18 mouse cellular contexts compared by ENCODE assay signal in genomic region chr12:99462302-99462701, GRCm38 (mm10).
"Had no signal": no experiment of that assay in that cellular context is flagged by ENCODE, and none has a peak within 500 bp of the region (broad histone marks: within the 10 kb centered on the region; RNA-seq: fewer than 3 reads in every experiment).

No protein-coding gene starts in this region.

- H3K36me3 ChIP-seq: limb, embryonic 12.5 days; limb, embryonic 15.5 days; midbrain, embryonic 13.5 days; neural tube, embryonic 12.5 days had no signal

- ATAC-seq: liver, postnatal 0 days; lung, postnatal 0 days; midbrain, embryonic 13.5 days; midbrain, embryonic 16.5 days had no signal

- H3K27me3 ChIP-seq: limb, embryonic 12.5 days; limb, embryonic 15.5 days; midbrain, embryonic 13.5 days; neural tube, embryonic 12.5 days had no signal

- H3K9me3 ChIP-seq: limb, embryonic 12.5 days; limb, embryonic 15.5 days; megakaryocyte, embryonic 14.5 days; midbrain, embryonic 10.5 days; midbrain, embryonic 13.5 days; neural tube, embryonic 12.5 days had no signal

- H3K27ac ChIP-seq: limb, embryonic 12.5 days; limb, embryonic 15.5 days; liver, embryonic 14.5 days; midbrain, embryonic 10.5 days; midbrain, embryonic 13.5 days; neural tube, embryonic 12.5 days had no signal

- H3K9ac ChIP-seq: limb, embryonic 12.5 days; limb, embryonic 15.5 days; liver, embryonic 14.5 days; liver, postnatal 0 days; midbrain, embryonic 13.5 days; neural tube, embryonic 12.5 days had no signal

- H3K4me2 ChIP-seq: limb, embryonic 12.5 days; limb, embryonic 15.5 days; liver, embryonic 11.5 days; midbrain, embryonic 13.5 days; neural tube, embryonic 12.5 days had no signal

- H3K4me3 ChIP-seq: limb, embryonic 12.5 days; limb, embryonic 15.5 days; megakaryocyte, embryonic 14.5 days; midbrain, embryonic 10.5 days; midbrain, embryonic 13.5 days; neural tube, embryonic 12.5 days had no signal

- DNase-seq: kidney, adult 11 months; kidney, adult 8-10 months; kidney, postnatal 14 days; kidney, postnatal 4 days; left cerebral cortex, postnatal 4 days; liver, postnatal 0 days; lung, postnatal 36 days; thymus, postnatal 36 days had no signal
